Mouse (Mus musculus) ES-Bruce4 (cell line): Measurements from ENCODE around the gene Prkcq. TPM values are rescaled to one million over a fixed set of nuclear protein-coding genes. Genes with fewer than 3 reads are reported as not detected.

Experiments used
- H3K27ac ChIP-seq: 2 replicates; pipeline ENCODE4 v1.5.1; 2012; ENCODE audit warnings: low read length, inconsistent platforms; ENCODE audit not compliant: insufficient read depth
- H3K27me3 ChIP-seq: 2 replicates; pipeline ENCODE4 v1.6.1; 2012; ENCODE audit warnings: mild to moderate bottlenecking, low read length, inconsistent platforms; ENCODE audit not compliant: control insufficient read depth, poor library complexity, insufficient read depth, severe bottlenecking
- H3K36me3 ChIP-seq: 2 replicates; pipeline ENCODE4 v1.6.1; 2012; ENCODE audit warnings: inconsistent platforms, mild to moderate bottlenecking, low read length, moderate library complexity; ENCODE audit not compliant: control insufficient read depth, poor library complexity, insufficient read depth, severe bottlenecking
- H3K4me1 ChIP-seq: one replicate; pipeline ENCODE4 v1.8.1; 2011; ENCODE audit warnings: low read length; ENCODE audit not compliant: control insufficient read depth, insufficient read depth
- H3K4me3 ChIP-seq: 2 replicates; pipeline ENCODE4 v1.5.1; 2011; ENCODE audit warnings: low read depth, mild to moderate bottlenecking, low read length
- H3K9ac ChIP-seq: 2 replicates; pipeline ENCODE4 v1.6.1; 2012; ENCODE audit warnings: low read depth, mild to moderate bottlenecking, inconsistent platforms; ENCODE audit not compliant: poor library complexity, severe bottlenecking
- H3K9me3 ChIP-seq: replicated peaks from 2 replicates; pipeline ENCODE4 v1.6.1; 2012; ENCODE audit warnings: mild to moderate bottlenecking, low read length, inconsistent platforms; ENCODE audit not compliant: control insufficient read depth, poor library complexity, insufficient read depth, severe bottlenecking
- CTCF ChIP-seq: IDR thresholded peaks from one replicate; pipeline ENCODE4 v1.8.1; 2011; ENCODE audit warnings: low read depth, low read length
- EP300 ChIP-seq: IDR thresholded peaks from 2 replicates; pipeline ENCODE4 v1.6.1; 2011; ENCODE audit warnings: low read depth, low read length; ENCODE audit not compliant: insufficient read depth
- POLR2A ChIP-seq: IDR thresholded peaks from one replicate; pipeline ENCODE4 v1.8.1; 2011; ENCODE audit warnings: low read length; ENCODE audit not compliant: insufficient read depth
- polyA plus RNA-seq: library from polyadenylated mRNA; stranded (reverse); fragments of >200 nt; gene quantifications from 2 replicates; pipeline ENCODE4 v1.2.4, GENCODE M21; 2011; ENCODE audit warnings: low read depth; ENCODE audit not compliant: missing spikeins, insufficient read depth, insufficient read length

The Prkcq gene
- polyA plus RNA-seq, 1 experiment, result not detected

- no peak for TF ChIP-seq CTCF
- no peak for TF ChIP-seq EP300
- TF ChIP-seq POLR2A, result no peak
- Histone ChIP-seq H3K27me3 (no peaks in the 10 kb centered on the region), H3K36me3 (no peaks in the 10 kb centered on the region), H3K9me3 (no peaks in the 10 kb centered on the region), H3K4me1 (no peaks in the 10 kb centered on the region), H3K4me3 (no peak overlapping the region), H3K27ac (no peak overlapping the region), H3K9ac (no peak overlapping the region)
Observed at GRCm38 (mm10) chr2:11291570-11292405, 119.9 kb downstream of the Prkcq start.

- Histone ChIP-seq H3K36me3 (no peaks in the 10 kb centered on the region), H3K4me1 (no peaks in the 10 kb centered on the region), H3K9me3 (no peaks in the 10 kb centered on the region), H3K27me3 (no peaks in the 10 kb centered on the region), H3K27ac (no peak overlapping the region), H3K4me3 (no peak overlapping the region), H3K9ac (no peak overlapping the region)
- TF ChIP-seq EP300 (no peak), CTCF (no peak), POLR2A (no peak)
Observed at GRCm38 (mm10) chr2:11293144-11293543, 121.2 kb downstream of the Prkcq start.

- Histone ChIP-seq H3K36me3 (no peaks in the 10 kb centered on the region), H3K4me3 (no peak overlapping the region), H3K9ac (no peak overlapping the region), H3K4me1 (no peaks in the 10 kb centered on the region), H3K9me3 (no peaks in the 10 kb centered on the region), H3K27me3 (no peaks in the 10 kb centered on the region), H3K27ac (no peak overlapping the region)
- TF ChIP-seq CTCF (no peak), EP300 (no peak), POLR2A (no peak)
Observed at GRCm38 (mm10) chr2:11294643-11295191, 122.8 kb downstream of the Prkcq start.

GRCm38 (mm10) chr2:11298811-11299210 lies 126.9 kb downstream of the Prkcq start:
- TF ChIP-seq EP300, result no peak
- Histone ChIP-seq H3K27me3 (no peaks in the 10 kb centered on the region), H3K9ac (no peak overlapping the region), H3K4me3 (no peak overlapping the region), H3K36me3 (no peaks in the 10 kb centered on the region), H3K9me3 (peaks cover 14% of the 10 kb centered on the region), H3K4me1 (no peaks in the 10 kb centered on the region), H3K27ac (no peak overlapping the region)

GRCm38 (mm10) chr2:11299366-11299765 lies 127.5 kb downstream of the Prkcq start:
- no peak overlapping the region for H3K27ac ChIP-seq
- no peaks in the 10 kb centered on the region for H3K4me1 ChIP-seq
- peaks cover 14% of the 10 kb centered on the region for H3K9me3 ChIP-seq
- H3K9ac ChIP-seq, result no peak overlapping the region
- no peaks in the 10 kb centered on the region for H3K27me3 ChIP-seq
- no peak for TF ChIP-seq POLR2A
- TF ChIP-seq CTCF, result no peak
- TF ChIP-seq EP300, result no peak
- H3K4me3 ChIP-seq, result no peak overlapping the region
- no peaks in the 10 kb centered on the region for H3K36me3 ChIP-seq

- H3K27ac ChIP-seq, result no peak overlapping the region
- no peak for TF ChIP-seq CTCF
- TF ChIP-seq POLR2A, result no peak
- no peak for TF ChIP-seq EP300
- H3K9me3 ChIP-seq, result peaks cover 14% of the 10 kb centered on the region
- no peak overlapping the region for H3K9ac ChIP-seq
- H3K27me3 ChIP-seq, result no peaks in the 10 kb centered on the region
- no peaks in the 10 kb centered on the region for H3K4me1 ChIP-seq
- no peaks in the 10 kb centered on the region for H3K36me3 ChIP-seq
- H3K4me3 ChIP-seq, result no peak overlapping the region
Observed at GRCm38 (mm10) chr2:11300362-11300761, 128.5 kb downstream of the Prkcq start.
